Mouse (Mus musculus) embryonic facial prominence, embryonic 11.5 days (tissue): ENCODE measurements around the gene Olfr972. TPM values are rescaled to one million over a fixed set of nuclear protein-coding genes. Genes with fewer than 3 reads are reported as not detected.
"Not testable (repeated sequence)": the region's sequence is repeated elsewhere in the genome, so short reads cannot be mapped to it uniquely, and the experiment has no call there.

Experiments
- ATAC-seq: fragments of 200-750 bp; cut with Nextera tagmentation; replicated peaks from 2 replicates; pipeline ENCODE4 v1.8.0; 2017; ENCODE audit warnings: low read depth; ENCODE audit not compliant: insufficient number of reproducible peaks, low FRiP score, low TSS enrichment
- DNase-seq: peaks from one replicate; pipeline ENCODE4 v3.0.0-alpha.2; 2015; ENCODE audit warnings: low spot score
- H3K27ac ChIP-seq: fragments of 300-500 bp; sonication (generic); replicated peaks from 2 replicates; pipeline ENCODE4 v1.5.1; 2014; ENCODE audit warnings: mild to moderate bottlenecking, low read depth, low read length, control low read depth
- H3K27me3 ChIP-seq: fragments of 300-500 bp; sonication (generic); 2 replicates; pipeline ENCODE4 v1.6.1; 2014; ENCODE audit warnings: mild to moderate bottlenecking, low read length, moderate library complexity, mixed read lengths; ENCODE audit not compliant: control insufficient read depth, insufficient read depth
- H3K36me3 ChIP-seq: fragments of 300-500 bp; sonication (generic); replicated peaks from 2 replicates; pipeline ENCODE4 v1.6.1; 2014; ENCODE audit warnings: low read depth, mild to moderate bottlenecking, low read length, moderate library complexity, mixed read lengths; ENCODE audit not compliant: control insufficient read depth, insufficient read depth
- H3K4me1 ChIP-seq: fragments of 300-500 bp; sonication (generic); 2 replicates; pipeline ENCODE4 v1.6.1; 2014; ENCODE audit warnings: low read length, mixed read lengths; ENCODE audit not compliant: control insufficient read depth, insufficient read depth
- H3K4me2 ChIP-seq: fragments of 300-500 bp; sonication (generic); 2 replicates; pipeline ENCODE4 v1.6.1; 2014; ENCODE audit warnings: low read depth, mild to moderate bottlenecking, control low read depth, low read length, moderate library complexity
- H3K4me3 ChIP-seq: fragments of 300-500 bp; sonication (generic); 2 replicates; pipeline ENCODE4 v1.5.1; 2014; ENCODE audit warnings: low read depth, low read length, control low read depth
- H3K9ac ChIP-seq: fragments of 300-500 bp; sonication (generic); replicated peaks from 2 replicates; pipeline ENCODE4 v1.6.1; 2014; ENCODE audit warnings: mild to moderate bottlenecking, control low read depth, low read length
- H3K9me3 ChIP-seq: fragments of 300-500 bp; sonication (generic); replicated peaks from 2 replicates; pipeline ENCODE4 v1.6.1; 2016; ENCODE audit warnings: mild to moderate bottlenecking, low read length, inconsistent platforms, mixed read lengths; ENCODE audit not compliant: control insufficient read depth
- WGBS: fragments of 180-500 bp; shearing (Covaris S2); extraction: QIAGEN DNeasy Blood & Tissue Kit; methylation state at CpG from one replicate; pipeline ENCODE4 v1.1.7; 2014; 5-methylcytosine and 5-hydroxymethylcytosine counted together
- polyA plus RNA-seq: library from polyadenylated mRNA; unstranded; fragments of >200 nt; fragmentation: Nextera tagmentation; extraction: Ambion mirVana; gene quantifications from 2 replicates; pipeline ENCODE4 v1.2.1, GENCODE M21; 2014

The Olfr972 gene
- not detected in 2 replicates for polyA plus RNA-seq

DNA sequence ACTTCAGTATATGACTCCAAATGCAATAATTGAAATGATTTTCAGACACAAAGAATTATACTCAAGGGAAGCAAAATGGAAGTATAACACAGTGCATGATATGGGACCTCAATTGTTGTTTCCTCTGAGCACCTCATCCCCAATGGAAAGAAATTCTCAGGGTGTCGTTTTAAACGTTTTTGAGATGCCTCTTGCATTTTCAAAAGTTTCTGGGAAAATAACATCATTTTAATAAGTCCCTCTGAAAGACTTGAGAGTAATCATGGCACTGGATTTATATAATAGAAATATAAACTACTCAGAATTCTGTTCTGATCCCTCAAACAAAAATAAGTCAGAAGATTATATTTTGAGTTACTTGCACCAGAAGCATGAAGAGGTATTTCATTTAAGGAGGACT lies at the start of gene Olfr972:
Gene Olfr972, plus strand, starts transcription at position 301 of the 400 bp plus-strand sequence.
- Histone ChIP-seq H3K9me3 (no peaks in the 10 kb centered on the region), H3K36me3 (no peaks in the 10 kb centered on the region), H3K9ac (no peak within 1 kb of the TSS), H3K4me3 (no peak within 1 kb of the TSS), H3K27ac (no peak within 1 kb of the TSS), H3K27me3 (no peaks in the 10 kb centered on the region), H3K4me1 (no peaks in the 10 kb centered on the region), H3K4me2 (no peak within 1 kb of the TSS)
- WGBS = 74% methylated on average over 2 of the region's 2 CpGs
- ATAC-seq = no peak
- DNase-seq = no peak

DNA sequence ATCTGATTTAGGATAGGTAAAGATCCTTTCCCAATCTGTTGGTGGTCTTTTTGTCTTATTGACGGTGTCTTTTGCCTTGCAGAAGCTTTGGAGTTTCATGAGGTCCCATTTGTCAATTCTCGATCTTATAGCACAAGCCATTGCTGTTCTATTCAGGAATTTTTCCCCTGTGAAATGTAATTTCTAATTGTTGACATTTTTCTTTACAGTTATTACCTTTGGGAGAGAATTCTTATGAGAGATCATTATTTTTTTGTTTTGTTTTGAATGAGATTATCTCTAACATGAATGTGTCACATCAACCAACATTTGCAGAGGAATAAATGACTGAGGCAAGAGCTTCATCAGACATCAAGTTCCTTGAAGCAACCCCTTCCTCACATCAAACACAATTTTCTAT lies 29.6 kb upstream of the Olfr972 start, which contains the start of gene Olfr971:
Gene Olfr971, plus strand, starts transcription at position 301 of the 400 bp plus-strand sequence.
- not testable (repeated sequence) for H3K9me3 ChIP-seq, ATAC-seq, H3K4me1 ChIP-seq, H3K4me3 ChIP-seq, DNase-seq, H3K36me3 ChIP-seq, H3K4me2 ChIP-seq, H3K27me3 ChIP-seq, H3K9ac ChIP-seq, H3K27ac ChIP-seq
- 77% methylated on average over 1 of the region's 2 CpGs for WGBS

DNA sequence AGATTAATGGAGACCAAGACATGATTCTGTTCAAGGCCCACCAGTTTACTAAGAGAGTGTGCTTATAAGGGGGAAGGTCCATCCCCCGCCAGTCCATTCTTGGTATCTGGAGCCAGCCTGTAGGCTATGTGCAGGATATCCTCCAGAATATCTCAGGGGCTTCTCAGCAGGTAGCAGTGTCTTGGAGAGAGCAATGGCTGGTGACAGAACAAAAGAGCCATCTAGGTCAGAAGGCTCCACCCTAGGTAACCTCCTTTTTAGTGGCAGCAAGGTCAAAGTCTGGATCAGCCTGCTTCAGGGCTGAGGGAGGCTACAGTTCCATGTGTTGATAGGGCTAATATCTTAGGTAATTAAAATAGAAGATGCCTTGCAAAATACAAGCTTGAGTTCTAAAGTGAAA lies 5.8 kb downstream of the Olfr972 start:
- not testable (repeated sequence) for H3K4me1 ChIP-seq, H3K27me3 ChIP-seq, H3K27ac ChIP-seq, H3K4me3 ChIP-seq, H3K36me3 ChIP-seq, H3K9me3 ChIP-seq, ATAC-seq, H3K9ac ChIP-seq, H3K4me2 ChIP-seq, DNase-seq
- 71% methylated on average over 1 of the region's 1 CpGs for WGBS

DNA sequence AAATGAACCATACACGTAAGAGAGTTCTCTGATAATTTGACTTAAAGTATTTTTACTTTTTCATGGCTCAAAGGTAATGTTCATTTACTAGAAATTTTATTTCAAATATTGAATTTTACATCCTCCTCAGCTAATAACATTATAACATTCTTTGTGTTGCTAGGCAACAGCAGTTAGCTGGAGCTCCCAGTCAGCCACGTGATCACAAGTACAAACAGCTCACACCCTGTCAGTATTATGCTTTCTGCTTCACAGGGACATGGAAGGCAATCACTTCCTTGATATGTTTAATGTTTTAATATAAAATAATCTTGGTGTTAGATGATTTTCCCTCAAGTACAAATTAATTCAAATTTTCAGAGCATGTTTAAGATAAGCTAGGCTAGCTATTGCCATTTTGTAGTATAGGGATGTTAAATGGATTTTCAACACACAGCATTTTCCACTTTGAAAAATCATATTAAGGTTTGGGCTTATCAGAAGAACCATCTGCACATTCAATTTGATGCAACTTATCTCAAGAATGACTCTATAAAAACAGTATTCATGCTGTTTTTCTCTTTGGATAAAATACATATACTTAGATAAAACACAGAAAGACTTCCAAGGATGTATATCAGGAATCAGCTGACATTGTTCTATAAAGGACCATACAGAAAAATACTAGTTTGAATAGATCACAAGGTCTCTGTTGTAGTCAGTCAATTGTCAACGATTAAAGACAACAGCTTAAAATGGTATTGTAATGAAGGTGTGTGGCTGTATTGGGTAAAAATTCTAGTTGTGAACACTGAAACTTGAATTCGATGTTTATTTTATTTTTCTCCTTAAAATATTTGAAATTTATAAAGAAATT lies 11.5 kb downstream of the Olfr972 start:
- no CpG with 5 or more reads among the region's 4 CpGs for WGBS
- H3K4me2 ChIP-seq, H3K36me3 ChIP-seq, H3K9ac ChIP-seq, H3K4me3 ChIP-seq, H3K9me3 ChIP-seq, DNase-seq, H3K27ac ChIP-seq, H3K27me3 ChIP-seq, ATAC-seq, H3K4me1 ChIP-seq: not testable (repeated sequence)

DNA sequence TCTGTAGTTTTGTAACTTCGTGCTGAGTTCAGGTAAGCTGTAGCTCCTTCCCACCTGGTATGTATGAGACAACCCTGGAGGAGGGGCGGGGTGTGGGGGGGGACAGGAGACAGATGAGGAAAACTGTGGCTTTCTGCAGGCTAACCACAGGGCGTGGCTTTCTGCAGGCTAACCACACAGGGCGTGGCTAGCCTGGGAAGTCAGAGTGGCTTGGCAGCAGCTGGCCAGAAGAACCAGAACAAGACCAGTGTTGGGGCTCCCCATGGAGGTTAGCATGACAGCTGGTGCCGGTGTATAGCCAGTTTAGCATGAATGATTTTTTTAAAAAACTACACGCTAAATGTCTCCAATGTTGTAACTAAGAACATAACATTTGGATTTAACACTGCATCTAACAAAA lies 38.9 kb downstream of the Olfr972 start:
- DNase-seq (no peak), ATAC-seq (no peak)
- Histone ChIP-seq H3K27me3 (no peaks in the 10 kb centered on the region), H3K27ac (no peak overlapping the region), H3K4me1 (no peaks in the 10 kb centered on the region), H3K9ac (no peak overlapping the region), H3K9me3 (no peaks in the 10 kb centered on the region), H3K36me3 (no peaks in the 10 kb centered on the region), H3K4me3 (no peak overlapping the region), H3K4me2 (no peak overlapping the region)
- 82% methylated on average over 6 of the region's 6 CpGs for WGBS

DNA sequence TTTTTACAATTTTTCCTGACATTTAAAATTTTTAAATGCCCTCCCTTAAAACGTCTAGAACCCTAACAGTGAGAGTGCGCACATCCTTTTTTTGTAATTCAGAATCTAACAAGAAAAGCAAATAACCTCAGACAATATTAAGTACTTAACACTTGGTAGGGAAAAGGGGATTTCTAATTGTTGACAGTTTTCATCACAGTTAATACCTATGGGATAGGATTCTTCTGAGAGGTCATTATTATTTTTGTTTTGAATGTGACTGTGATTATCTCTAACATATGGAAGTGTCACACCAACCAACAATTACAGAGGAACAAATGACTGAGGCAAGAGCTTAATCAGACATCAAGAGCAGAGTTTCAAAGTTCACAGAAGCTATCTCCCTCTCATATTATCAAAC lies 40.8 kb downstream of the Olfr972 start, which contains the start of gene Olfr229:
Gene Olfr229, plus strand, starts transcription at position 301 of the 400 bp plus-strand sequence.
- Histone ChIP-seq H3K4me1 (no peaks in the 10 kb centered on the region), H3K9ac (no peak within 1 kb of the TSS), H3K9me3 (no peaks in the 10 kb centered on the region), H3K27ac (no peak within 1 kb of the TSS), H3K4me2 (no peak within 1 kb of the TSS), H3K4me3 (no peak within 1 kb of the TSS), H3K27me3 (no peaks in the 10 kb centered on the region), H3K36me3 (no peaks in the 10 kb centered on the region)
- DNase-seq = no peak
- WGBS = 70% methylated on average over 2 of the region's 2 CpGs
- no peak for ATAC-seq

DNA sequence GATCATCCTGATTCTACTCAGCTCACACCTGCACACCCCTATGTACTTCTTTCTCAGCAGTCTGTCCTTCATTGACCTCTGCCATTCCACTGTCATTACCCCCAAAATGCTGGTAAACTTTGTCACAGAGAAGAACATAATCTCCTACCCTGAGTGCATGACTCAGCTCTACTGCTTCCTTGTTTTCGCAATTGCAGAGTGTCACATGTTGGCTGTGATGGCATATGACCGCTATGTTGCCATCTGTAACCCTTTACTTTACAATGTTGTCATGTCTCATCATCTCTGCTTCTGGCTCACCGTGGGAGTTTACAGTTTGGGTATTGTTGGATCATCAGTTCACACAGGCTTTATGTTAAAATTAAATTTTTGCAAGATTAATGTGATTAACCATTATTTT lies 43.7 kb downstream of the Olfr972 start:
- H3K9ac ChIP-seq = no peak overlapping the region
- H3K27ac ChIP-seq = no peak overlapping the region
- no peak overlapping the region for H3K4me2 ChIP-seq
- H3K27me3 ChIP-seq = no peaks in the 10 kb centered on the region
- WGBS = 76% methylated on average over 3 of the region's 3 CpGs
- no peaks in the 10 kb centered on the region for H3K4me1 ChIP-seq
- H3K36me3 ChIP-seq = no peaks in the 10 kb centered on the region
- no peaks in the 10 kb centered on the region for H3K9me3 ChIP-seq
- DNase-seq (no peak), ATAC-seq (no peak)
- no peak overlapping the region for H3K4me3 ChIP-seq
